Mouse (Mus musculus) left cerebral cortex, adult 8-10 months (tissue): ENCODE results near the gene Psat1. TPM values are rescaled to one million over a fixed set of nuclear protein-coding genes. Genes with fewer than 3 reads are reported as not detected.

Experiments used
- DNase-seq, 2 experiments: peaks; one replicate each; pipeline ENCODE4 v3.0.0; 2022; ENCODE audit warnings: low spot score in 2 of 2
- total RNA-seq, 4 experiments: library from RNA; stranded (reverse); gene quantifications; 2 replicates each; pipeline ENCODE4 v1.2.4; 2022

The Psat1 gene
- 100 to 1,000 TPM; 116 to 122 (median 118) TPM for total RNA-seq

DNA sequence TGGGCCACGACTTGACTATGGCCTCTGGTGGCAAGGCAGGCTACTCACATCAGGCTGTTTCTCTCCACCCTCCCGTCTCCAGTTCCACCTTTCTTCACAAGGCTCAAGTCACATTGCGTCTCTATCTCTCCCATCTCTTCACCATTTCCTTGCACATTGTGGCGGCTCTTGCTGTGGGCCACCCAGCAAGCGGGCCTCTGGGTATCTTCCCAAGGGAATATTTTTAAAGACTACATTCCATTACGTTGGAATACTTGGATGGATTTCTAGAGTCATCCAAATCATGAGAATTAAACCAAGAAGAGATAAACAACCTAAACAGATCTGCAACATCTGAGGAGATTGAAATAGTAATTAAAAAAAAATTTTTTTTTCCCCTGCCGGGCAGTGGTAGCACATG, at the start of gene Psat1:
Gene Psat1 (minus strand): TSS at position 101 of the 400 bp plus-strand sequence.
- DNase-seq, result no peak

DNA sequence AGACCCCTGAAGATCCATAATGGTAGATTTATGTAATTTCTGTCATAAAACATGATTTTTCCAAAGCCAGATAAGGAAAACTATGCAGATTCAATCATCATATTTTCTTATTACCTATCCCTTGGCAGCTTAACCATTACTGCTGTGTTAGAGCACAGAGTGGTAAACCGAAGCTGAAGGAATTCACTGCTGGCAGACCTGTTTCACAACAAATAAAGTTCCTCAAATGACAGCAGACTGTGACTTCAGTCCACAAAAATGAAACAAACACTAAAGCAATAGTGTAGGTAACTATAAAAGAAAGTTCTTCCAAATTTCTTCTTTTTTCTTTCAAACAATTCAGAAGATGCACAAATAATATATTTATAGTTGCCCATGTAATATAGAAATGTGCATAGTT, 43.0 kb upstream of the Psat1 start:
- no peak for DNase-seq

DNA sequence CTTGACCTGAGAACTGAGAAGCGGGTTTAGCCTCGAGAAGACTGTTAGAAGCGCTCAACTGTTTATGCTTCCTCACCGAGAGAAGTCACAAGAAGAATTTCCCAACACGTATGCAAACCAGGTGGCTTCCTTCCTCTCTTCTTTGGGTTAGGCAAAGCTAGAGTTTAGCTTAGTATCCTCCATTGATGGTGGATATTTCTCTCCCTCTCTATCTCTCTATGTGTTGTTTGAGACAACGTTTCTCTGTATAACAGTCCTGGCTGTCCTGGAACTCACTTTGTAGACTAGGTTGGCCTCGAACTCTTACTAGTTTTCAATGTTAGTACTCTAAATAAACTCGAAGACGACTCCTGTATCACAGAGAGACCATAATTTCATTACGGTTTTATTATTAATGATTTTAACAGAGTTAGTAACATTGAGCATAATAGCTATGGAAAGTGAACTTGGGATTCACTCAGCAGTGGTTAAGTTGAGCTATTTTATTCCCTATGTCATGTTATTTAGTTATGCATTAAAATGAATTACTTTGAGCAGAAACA, 38.1 kb upstream of the Psat1 start:
- DNase-seq, result no peak

- DNase-seq, result peak; percentile 86 to 90
Observed at GRCm38 (mm10) chr19:15984449-15985171, 37.5 kb upstream of the Psat1 start, which contains the start of gene Cep78. Gene Cep78, minus strand, starts transcription at chr19:15984989.

- DNase-seq, result no peak
Observed at GRCm38 (mm10) chr19:15983739-15984344, 36.7 kb upstream of the Psat1 start.

DNA sequence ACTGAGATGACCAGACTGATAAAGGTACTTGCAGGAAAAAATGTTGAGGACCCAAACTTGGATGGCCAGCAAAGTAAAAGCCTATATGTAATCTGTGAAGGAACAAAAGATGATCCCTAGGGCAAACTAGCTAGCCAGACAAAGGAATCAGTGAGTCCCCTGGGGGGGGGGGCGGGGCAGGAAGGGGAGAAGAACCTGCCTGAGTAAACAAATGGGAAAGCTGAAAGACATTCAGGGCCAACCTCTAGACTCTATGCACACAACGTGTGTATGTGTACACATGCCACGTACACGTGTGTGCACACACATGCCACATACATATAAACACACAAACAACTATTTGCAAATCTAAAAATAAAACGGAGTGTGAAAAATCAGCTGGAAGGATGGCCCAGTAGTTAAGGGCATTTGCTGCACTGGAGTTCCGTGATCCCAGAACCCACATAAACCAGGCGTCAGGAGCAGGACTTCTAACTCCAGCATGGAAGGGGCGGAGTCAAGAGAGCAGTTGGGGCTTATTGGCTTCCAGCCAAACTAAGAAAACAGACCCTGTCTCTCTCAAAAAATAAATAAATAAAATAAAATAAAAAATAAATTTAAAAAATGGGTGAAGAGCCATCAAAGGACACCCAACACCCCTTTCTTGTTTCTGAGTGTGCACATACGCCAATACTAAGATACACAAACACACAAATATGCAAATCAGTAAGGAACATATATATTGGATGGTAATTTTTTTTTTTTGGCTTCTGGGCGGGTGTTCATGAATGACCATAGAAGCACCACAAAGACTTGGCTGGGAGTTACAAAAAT, 36.0 kb upstream of the Psat1 start:
- no peak for DNase-seq

DNA sequence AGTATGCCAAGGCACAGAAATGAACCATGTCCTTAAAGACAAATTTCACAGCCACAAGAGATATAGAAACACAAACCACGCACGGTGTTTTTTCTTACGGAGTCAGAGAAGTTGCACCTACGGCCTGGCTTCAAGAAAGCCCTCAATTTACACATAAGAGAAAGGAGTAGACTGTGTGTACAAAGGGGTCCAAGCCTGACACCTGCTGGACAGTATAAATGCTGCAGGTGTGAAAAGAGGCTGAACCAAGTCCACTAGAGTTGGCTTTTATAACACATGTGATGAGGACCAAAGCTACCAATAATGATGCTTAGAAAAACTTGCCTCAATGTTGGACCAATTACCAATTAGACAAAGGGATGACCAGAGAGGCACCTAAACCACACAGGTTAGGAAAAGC, 34.7 kb upstream of the Psat1 start:
- peak in 1 of 2 experiments; percentile 26 for DNase-seq

GRCm38 (mm10) chr19:15973365-15973764, 26.2 kb upstream of the Psat1 start:
- no peak for DNase-seq

DNA sequence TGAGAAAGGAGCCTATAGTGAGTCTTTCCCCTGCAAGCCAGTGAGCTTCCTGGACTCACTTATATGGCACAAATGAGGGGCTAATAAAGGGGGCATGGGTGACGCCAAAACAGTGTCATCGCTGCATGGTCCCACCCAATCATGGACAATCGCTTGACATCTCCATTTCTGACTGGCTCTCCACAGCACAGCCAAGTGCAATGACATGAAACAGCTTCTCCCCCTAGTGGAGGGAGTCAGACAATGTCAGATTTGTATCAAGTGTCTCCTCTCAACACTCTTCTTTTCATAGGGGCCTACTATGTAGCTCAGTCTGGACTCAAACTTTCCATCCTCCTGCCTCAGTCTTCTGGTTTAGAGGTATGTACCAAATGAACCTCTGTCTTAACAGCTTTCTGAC, 17.9 kb upstream of the Psat1 start:
- DNase-seq, result no peak

- DNase-seq, result no peak
Observed at GRCm38 (mm10) chr19:15964533-15964932, 17.4 kb upstream of the Psat1 start.

DNA sequence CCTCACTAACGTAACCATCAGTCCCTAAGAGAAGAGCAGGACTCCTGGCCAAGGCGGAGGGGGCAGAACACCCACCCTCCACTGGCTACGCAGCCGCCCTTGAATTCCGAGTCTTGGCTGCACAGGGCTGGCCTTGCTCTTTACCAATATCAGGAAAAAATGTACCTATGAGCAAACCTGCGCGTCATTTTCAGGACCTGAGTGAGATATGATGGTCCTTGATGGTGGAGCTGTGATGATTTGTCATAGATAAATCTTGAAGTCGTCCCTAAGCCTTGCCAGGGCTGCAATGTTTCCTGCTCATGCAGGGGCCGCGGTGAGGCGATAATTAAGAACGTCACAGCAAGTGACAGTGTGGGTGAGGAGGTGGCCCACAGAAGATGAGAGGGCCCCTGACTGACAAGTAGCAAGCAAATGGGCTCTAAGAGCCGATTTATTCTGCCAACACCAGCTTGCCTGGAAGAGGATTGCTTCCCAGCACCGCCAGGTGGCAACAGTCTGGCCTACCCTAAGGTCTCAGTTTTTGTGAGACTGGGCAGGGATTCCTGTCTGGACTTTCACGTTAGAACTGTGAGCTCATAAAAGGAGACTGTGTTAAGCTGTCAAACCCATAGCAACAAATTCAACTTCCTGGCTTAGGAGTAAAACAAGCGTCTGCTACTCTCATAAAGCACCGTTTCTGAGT, 16.0 kb upstream of the Psat1 start:
- DNase-seq, result no peak

DNA sequence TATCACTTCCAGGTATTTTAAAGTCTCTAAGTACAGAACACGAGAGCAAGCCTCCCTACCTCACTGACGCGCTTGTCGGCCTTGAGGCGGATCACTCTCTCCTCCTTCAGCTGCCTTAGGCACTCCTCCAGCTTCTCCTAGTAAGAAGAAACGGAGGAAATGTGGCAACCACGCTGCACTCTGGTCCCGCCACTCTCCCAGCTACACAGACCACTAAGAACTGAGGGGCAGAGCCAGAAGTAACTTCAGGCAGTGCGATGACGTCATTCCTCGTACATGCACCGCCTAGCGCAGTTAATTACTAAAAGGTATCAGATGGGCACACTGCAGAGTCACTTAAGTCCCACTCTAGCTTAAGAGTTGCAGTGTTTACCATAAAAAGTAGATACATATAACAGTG, 15.2 kb upstream of the Psat1 start:
- no peak for DNase-seq

- DNase-seq, result no peak
Observed at GRCm38 (mm10) chr19:15950225-15950624, 3.1 kb upstream of the Psat1 start.

GRCm38 (mm10) chr19:15948867-15949266, 1.7 kb upstream of the Psat1 start:
- no peak for DNase-seq

GRCm38 (mm10) chr19:15948426-15948825, 1.3 kb upstream of the Psat1 start:
- no peak for DNase-seq

- no peak for DNase-seq
Observed at GRCm38 (mm10) chr19:15946663-15947062, 474 bp downstream of the Psat1 start.

- DNase-seq, result no peak
Observed at GRCm38 (mm10) chr19:15943117-15943423, 4.1 kb downstream of the Psat1 start.

DNA sequence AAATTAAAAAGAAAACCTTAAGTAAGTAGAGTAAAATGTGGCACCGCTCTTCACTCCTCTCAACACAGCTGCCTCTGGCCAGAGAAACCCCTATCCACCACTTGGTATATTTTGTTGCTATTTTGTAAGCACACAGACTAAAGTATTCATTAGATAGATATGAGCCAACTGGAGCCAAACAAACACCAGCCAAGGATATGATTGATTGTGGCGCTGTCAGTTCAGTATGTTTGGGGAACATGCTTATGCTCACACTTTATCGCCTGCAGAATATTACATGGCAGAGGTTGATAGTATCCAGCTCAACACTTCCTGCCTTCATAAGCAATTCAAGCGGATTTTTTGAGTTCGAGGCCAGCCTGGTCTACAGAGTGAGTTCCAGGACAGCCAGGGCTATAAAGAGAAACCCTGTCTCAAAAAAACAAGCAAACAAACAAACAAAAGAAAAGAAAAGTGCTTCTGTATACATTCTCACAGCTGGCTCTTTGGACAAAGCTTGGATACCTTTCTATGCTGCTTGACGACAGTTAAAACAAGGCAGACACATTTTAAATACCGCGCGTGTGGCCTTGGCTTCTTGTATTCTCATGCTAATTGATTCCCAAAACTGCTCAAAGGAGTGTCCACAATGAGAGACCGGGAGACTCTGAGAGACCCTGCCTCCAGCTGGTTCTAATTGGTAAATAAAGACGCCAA, 4.6 kb downstream of the Psat1 start:
- DNase-seq, result no peak

- no peak for DNase-seq
Observed at GRCm38 (mm10) chr19:15941399-15941798, 5.7 kb downstream of the Psat1 start.

GRCm38 (mm10) chr19:15925719-15926045, 21.5 kb downstream of the Psat1 start:
- DNase-seq, result peak; percentile 32 to 52
